27 mouse cellular contexts compared by ENCODE assay signal in genomic region chr7:49631885-49632284, GRCm38 (mm10). TPM values are rescaled to one million over a fixed set of nuclear protein-coding genes. Genes with fewer than 3 reads are reported as not detected.
DNase-seq lines count a peak whose midpoint lies in the region; ATAC-seq lines count a peak whose summit lies in the region.
"Had no signal": no experiment of that assay in that cellular context is flagged by ENCODE, and none has a peak within 500 bp of the region (broad histone marks: within the 10 kb centered on the region; RNA-seq: fewer than 3 reads in every experiment).

No protein-coding gene starts in this region.

- H3K4me1 ChIP-seq in heart, embryonic 11.5 days (ENCODE audit: control insufficient read depth, insufficient read depth, low read length) = peaks cover 11% of the 10 kb centered on the region
- H3K4me1 ChIP-seq in midbrain, embryonic 11.5 days (ENCODE audit: control insufficient read depth, insufficient read depth, low read length) = peaks cover 25% of the 10 kb centered on the region
- H3K4me1 ChIP-seq in midbrain, embryonic 15.5 days = peaks cover 29% of the 10 kb centered on the region
- H3K4me1 ChIP-seq in limb, embryonic 10.5 days = peaks cover 28% of the 10 kb centered on the region

- H3K9me3 ChIP-seq in heart, embryonic 11.5 days (replicated peaks; ENCODE audit: control insufficient read depth, low read length) = no peaks in the 10 kb centered on the region
- no peaks in the 10 kb centered on the region for H3K9me3 ChIP-seq in midbrain, embryonic 11.5 days (ENCODE audit: control insufficient read depth, low read length)
- H3K9me3 ChIP-seq in midbrain, embryonic 15.5 days = no peaks in the 10 kb centered on the region
- H3K9me3 ChIP-seq in limb, embryonic 10.5 days (replicated peaks) = no peaks in the 10 kb centered on the region
- H3K9me3 ChIP-seq: forebrain, embryonic 10.5 days; hindbrain, embryonic 15.5 days; intestine, embryonic 15.5 days; limb, embryonic 13.5 days; liver, embryonic 13.5 days had no signal

- 15% methylated on average over 9 of the region's 9 CpGs for WGBS in heart, embryonic 11.5 days (ENCODE audit: insufficient replicate concordance)
- WGBS in midbrain, embryonic 11.5 days = 27% methylated on average over 9 of the region's 9 CpGs
- WGBS in midbrain, embryonic 15.5 days = 29% methylated on average over 9 of the region's 9 CpGs
- 10% methylated on average over 9 of the region's 9 CpGs for WGBS in limb, embryonic 10.5 days

- ATAC-seq in heart, embryonic 11.5 days (replicated peaks; ENCODE audit: insufficient number of reproducible peaks, low FRiP score, low TSS enrichment) = no peak
- no peak for ATAC-seq in midbrain, embryonic 11.5 days (ENCODE audit: low FRiP score)
- no peak for ATAC-seq in midbrain, embryonic 15.5 days (replicated peaks)
- ATAC-seq: CD4-positive, CD25-positive, alpha-beta regulatory T cell, adult 4 months; intestine, embryonic 15.5 days had no signal

- peaks cover 76% of the 10 kb centered on the region for H3K27me3 ChIP-seq in heart, embryonic 11.5 days (ENCODE audit: control insufficient read depth, insufficient read depth, low read length)
- peaks cover 65% of the 10 kb centered on the region for H3K27me3 ChIP-seq in midbrain, embryonic 11.5 days (ENCODE audit: control insufficient read depth, insufficient read depth, low read length)
- peaks cover 68% of the 10 kb centered on the region for H3K27me3 ChIP-seq in midbrain, embryonic 15.5 days (replicated peaks)
- peaks cover 100% of the 10 kb centered on the region for H3K27me3 ChIP-seq in limb, embryonic 10.5 days (ENCODE audit: low read depth, poor library complexity, severe bottlenecking)

- H3K4me2 ChIP-seq in heart, embryonic 11.5 days = peak overlapping the region; percentile 6; the same call in 1 of the 2 replicates
- peak overlapping the region; percentile 49 for H3K4me2 ChIP-seq in midbrain, embryonic 11.5 days
- no peak overlapping the region for H3K4me2 ChIP-seq in midbrain, embryonic 15.5 days
- H3K4me2 ChIP-seq: hindbrain, embryonic 15.5 days; liver, embryonic 13.5 days had no signal

- no peak overlapping the region for H3K9ac ChIP-seq in heart, embryonic 11.5 days (ENCODE audit: low read depth, low read length)
- H3K9ac ChIP-seq in midbrain, embryonic 11.5 days (ENCODE audit: low read length) = peak overlapping the region; percentile 64
- H3K9ac ChIP-seq in midbrain, embryonic 15.5 days = no peak overlapping the region
- H3K9ac ChIP-seq: hindbrain, embryonic 15.5 days; intestine, embryonic 15.5 days; limb, embryonic 13.5 days; liver, embryonic 13.5 days had no signal

- DNase-seq in heart, adult 8-10 months (ENCODE audit: low spot score) = no peak
- DNase-seq in midbrain, embryonic 11.5 days (ENCODE audit: low spot score, missing footprints) = peak; percentile 91
- peak; percentile 35 for DNase-seq in limb, embryonic 10.5 days (ENCODE audit: low spot score)
- no peak for DNase-seq in gastrocnemius, postnatal 36 days
- no peak for DNase-seq in ovary, postnatal 36 days (ENCODE audit: low spot score)
- DNase-seq: adrenal gland, postnatal 14 days; cerebellum, adult 2 months; cerebellum, postnatal 25 days; gastrocnemius, postnatal 25 days; heart, adult 2 months; kidney, postnatal 25 days; liver, embryonic 13.5 days; lung, adult 2 months; lung, postnatal 14 days; thymus, adult 18-20 months had no signal

- no peak overlapping the region for H3K4me3 ChIP-seq in heart, embryonic 11.5 days (ENCODE audit: low read depth, low read length)
- peak overlapping the region; percentile 56 for H3K4me3 ChIP-seq in midbrain, embryonic 11.5 days (ENCODE audit: low read depth, low read length)
- H3K4me3 ChIP-seq in midbrain, embryonic 15.5 days = no peak overlapping the region
- H3K4me3 ChIP-seq in limb, embryonic 10.5 days = no peak overlapping the region
- H3K4me3 ChIP-seq: heart, adult 2 months; hindbrain, embryonic 15.5 days; intestine, embryonic 15.5 days; layer of hippocampus, adult 2 months; liver, embryonic 13.5 days; megakaryocyte, embryonic 14.5 days had no signal

- no peak overlapping the region for H3K27ac ChIP-seq in heart, embryonic 11.5 days (ENCODE audit: low read depth, low read length)
- H3K27ac ChIP-seq in midbrain, embryonic 11.5 days (ENCODE audit: low read depth, low read length) = peak overlapping the region; percentile 30
- H3K27ac ChIP-seq in midbrain, embryonic 15.5 days = no peak overlapping the region
- H3K27ac ChIP-seq in limb, embryonic 10.5 days = no peak overlapping the region
- H3K27ac ChIP-seq: forebrain, embryonic 10.5 days; heart, adult 2 months; hindbrain, embryonic 15.5 days; intestine, embryonic 15.5 days; layer of hippocampus, adult 2 months; limb, embryonic 13.5 days; liver, embryonic 13.5 days had no signal

- H3K36me3 ChIP-seq in heart, embryonic 11.5 days (ENCODE audit: control insufficient read depth, insufficient read depth, low read length) = no peaks in the 10 kb centered on the region
- no peaks in the 10 kb centered on the region for H3K36me3 ChIP-seq in midbrain, embryonic 11.5 days (ENCODE audit: control insufficient read depth, insufficient read depth, low read length)
- no peaks in the 10 kb centered on the region for H3K36me3 ChIP-seq in midbrain, embryonic 15.5 days (replicated peaks)
- no peaks in the 10 kb centered on the region for H3K36me3 ChIP-seq in limb, embryonic 10.5 days
- H3K36me3 ChIP-seq: forebrain, embryonic 10.5 days; hindbrain, embryonic 15.5 days; intestine, embryonic 15.5 days; limb, embryonic 13.5 days; liver, embryonic 13.5 days had no signal

- intact Hi-C loops in gastrocnemius, postnatal 36 days (cut with DNase I) = no loop called here

RNA-seq across cellular contexts. Expression of gene Dbx1, which starts 4.8 kb away (rescaled TPM):
- polyA plus RNA-seq in heart, embryonic 11.5 days (2014; fragmentation: Nextera tagmentation; extraction: Ambion mirVana) = not detected in 2 replicates
- total RNA-seq in heart, adult 8-10 months (2022) = not detected
- 168 and 182 TPM in 2 replicates for polyA plus RNA-seq in midbrain, embryonic 11.5 days (2014; fragmentation: Nextera tagmentation; extraction: Ambion mirVana)
- polyA plus RNA-seq in midbrain, embryonic 15.5 days (2015; fragmentation: Nextera tagmentation; extraction: Ambion mirVana) = 23.2 and 31.7 TPM in 2 replicates
- not detected in 2 replicates for polyA plus RNA-seq in limb, embryonic 10.5 days (2016; fragmentation: Nextera tagmentation; extraction: Ambion mirVana)
- total RNA-seq in gastrocnemius, postnatal 36 days (2021) = not detected
- total RNA-seq: adrenal gland, postnatal 14 days; gastrocnemius, postnatal 25 days; heart, adult 2 months; layer of hippocampus, adult 2 months; layer of hippocampus, postnatal 25 days had no signal
- polyA plus RNA-seq: CD4-positive, CD25-positive, alpha-beta regulatory T cell, adult 4 months; cerebellum, adult 2 months; heart, adult 2 months; heart, postnatal 0 days; intestine, embryonic 15.5 days; kidney, embryonic 14.5 days; lung, adult 2 months had no signal

Comparison
In these comparisons a context has a peak if more than half of its experiments do, and no peak if none do; other contexts are left out.
1. DNase-seq: peak in midbrain, embryonic 11.5 days (single experiment) and limb, embryonic 10.5 days (single experiment); none in heart, adult 8-10 months (single experiment), gastrocnemius, postnatal 36 days (0 of 2) and ovary, postnatal 36 days (single experiment).
2. RNA of gene Dbx1, which starts 4.8 kb away (polyA plus RNA-seq): 168 to 182 TPM in midbrain, embryonic 11.5 days and 23.2 to 31.7 TPM in midbrain, embryonic 15.5 days; not detected in heart, embryonic 11.5 days and not detected in limb, embryonic 10.5 days; every median in the first group is over 10 times any median in the second.